Mouse (Mus musculus) cerebellum, postnatal 10 days (tissue): ENCODE measurements around the gene Atxn2l.
A peak's percentile ranks its signal among the peaks of the same experiment; 100 is the strongest.

Experiments used
- DNase-seq, 2 experiments: peaks; one replicate each; pipeline ENCODE4 v3.0.0; 2021; ENCODE audit warnings: mixed read lengths in 2 of 2

Gene Atxn2l

DNA sequence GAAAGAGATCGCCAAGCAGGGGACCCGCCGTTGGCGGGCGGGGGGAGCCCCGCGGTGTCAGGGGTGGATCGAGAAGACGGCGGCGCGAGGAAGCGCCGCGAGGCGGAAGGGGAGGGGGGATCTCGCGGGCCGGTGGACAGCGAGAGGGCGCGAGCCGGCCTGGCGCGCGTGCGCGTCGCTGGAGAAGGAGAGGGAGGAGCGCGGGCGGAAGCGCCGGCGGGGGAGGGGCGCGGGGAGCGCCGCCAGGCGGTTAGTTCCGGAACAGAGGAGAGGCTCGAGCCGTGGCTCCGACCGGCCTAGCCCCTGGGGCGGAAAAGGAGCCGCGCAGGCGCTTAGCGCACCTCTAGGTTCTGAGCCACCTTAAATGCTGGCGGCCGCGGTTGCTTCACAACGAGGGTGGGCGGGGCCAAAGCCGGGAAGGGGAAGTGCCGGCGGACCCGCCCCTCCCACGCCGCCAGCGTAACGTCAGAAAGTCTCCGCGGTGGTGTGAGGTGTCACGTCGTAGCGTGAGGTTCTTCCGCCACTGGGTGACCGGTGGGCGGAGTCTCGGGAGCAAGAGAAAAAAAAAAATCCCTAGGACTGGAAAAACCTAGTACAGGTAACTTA is at the start of gene Atxn2l:
Gene Atxn2l (minus strand): TSS at position 165 of the 606 bp plus-strand sequence.
- peak; percentile 100 for DNase-seq

DNA sequence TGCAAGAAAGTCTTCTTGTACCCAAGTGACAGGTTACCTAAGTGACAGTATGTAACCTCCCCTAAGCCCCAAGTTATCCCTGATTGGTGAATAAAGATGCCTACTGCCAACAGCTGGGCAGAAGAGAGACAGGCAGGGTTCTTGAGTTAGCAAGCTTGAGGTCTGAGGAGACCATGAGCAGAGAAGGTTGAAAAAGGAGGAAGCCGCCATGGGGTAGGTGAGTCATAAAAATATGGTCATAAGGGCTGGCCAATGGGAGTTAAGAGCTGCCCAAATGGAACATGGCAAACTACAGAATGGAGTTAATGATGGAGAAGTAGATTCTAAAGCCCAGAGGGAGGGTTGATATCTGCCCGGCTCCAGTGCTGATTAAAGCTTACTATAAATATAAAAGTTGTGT is 42.4 kb upstream of the Atxn2l start:
- DNase-seq = no peak

- DNase-seq = no peak
These were observed 38.4 kb upstream of the Atxn2l start for GRCm38 (mm10) chr7:126541661-126542060.

- peak; percentile 21 to 44 for DNase-seq
These were observed 34.8 kb upstream of the Atxn2l start for GRCm38 (mm10) chr7:126537820-126538585.

DNA sequence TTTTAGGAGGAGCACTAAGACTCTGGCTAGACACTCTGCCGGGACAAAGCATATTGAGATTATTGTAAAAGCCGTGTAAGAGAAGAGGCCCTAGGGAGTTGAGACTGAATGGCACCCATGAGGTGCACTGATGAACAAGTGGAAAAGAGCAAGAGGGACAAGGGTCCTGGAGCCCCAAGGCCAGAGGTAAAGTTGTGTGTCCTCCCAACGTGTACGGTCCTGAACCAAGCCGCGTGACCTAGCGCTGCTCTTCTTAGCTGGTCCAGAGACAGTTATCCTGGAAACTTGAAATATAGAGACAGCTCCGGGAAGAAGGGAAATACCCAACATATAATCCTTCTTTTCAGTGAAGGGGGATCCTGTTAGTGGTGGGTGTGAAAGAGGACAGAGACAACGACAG is 33.2 kb upstream of the Atxn2l start:
- DNase-seq = no peak

GRCm38 (mm10) chr7:126535766-126536165 is 32.5 kb upstream of the Atxn2l start:
- DNase-seq = peak; percentile 15 to 35

- no peak for DNase-seq
These were observed 30.2 kb upstream of the Atxn2l start for GRCm38 (mm10) chr7:126533434-126533833.

- DNase-seq = peak; percentile 59 to 73
These were observed 24.9 kb upstream of the Atxn2l start for GRCm38 (mm10) chr7:126528166-126528577.

GRCm38 (mm10) chr7:126523316-126523715 is 20.1 kb upstream of the Atxn2l start:
- no peak for DNase-seq

DNA sequence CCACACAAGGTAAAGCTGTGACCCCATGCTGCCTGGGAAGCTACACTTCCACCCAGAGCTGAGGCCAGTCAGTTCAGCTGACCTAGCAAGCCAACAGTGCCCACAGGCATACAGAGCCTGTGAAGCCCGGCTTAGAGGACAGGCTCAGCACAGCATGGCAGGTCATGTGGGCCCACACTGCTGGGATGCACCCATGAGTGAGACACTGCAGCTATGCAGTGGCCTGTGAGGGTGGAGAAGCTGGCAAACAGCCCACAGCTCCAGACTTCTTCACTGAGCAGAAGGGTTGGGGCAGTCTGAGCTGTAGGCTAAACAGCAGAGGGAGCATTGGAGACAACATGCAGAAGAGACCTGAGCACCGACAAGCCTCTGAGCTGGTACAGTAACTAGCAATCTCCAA is 16.3 kb upstream of the Atxn2l start:
- DNase-seq = peak; percentile 62 to 63

- DNase-seq = no peak
These were observed 15.2 kb upstream of the Atxn2l start for GRCm38 (mm10) chr7:126518261-126518941.

DNA sequence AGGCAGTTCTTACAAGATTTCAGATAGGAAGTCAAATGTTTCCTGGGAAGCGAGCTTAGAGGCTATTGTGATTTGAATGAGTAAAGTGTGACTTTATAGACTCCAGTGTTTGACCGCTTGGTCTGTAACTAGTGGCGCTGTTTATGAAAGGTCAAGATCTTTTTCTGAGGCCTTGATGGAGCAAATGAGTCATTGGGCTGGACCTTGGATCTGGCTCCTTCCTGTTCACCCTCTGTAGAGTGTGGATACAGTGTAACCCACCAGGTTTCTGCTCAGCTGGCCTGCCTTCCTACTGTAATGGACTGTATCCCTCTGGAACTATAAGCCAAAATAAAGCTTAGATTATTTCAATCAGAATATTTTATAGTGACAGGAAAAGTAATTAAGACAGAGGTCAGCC is 8.1 kb upstream of the Atxn2l start:
- no peak for DNase-seq

GRCm38 (mm10) chr7:126507126-126507778 is 4.0 kb upstream of the Atxn2l start:
- DNase-seq = no peak

DNA sequence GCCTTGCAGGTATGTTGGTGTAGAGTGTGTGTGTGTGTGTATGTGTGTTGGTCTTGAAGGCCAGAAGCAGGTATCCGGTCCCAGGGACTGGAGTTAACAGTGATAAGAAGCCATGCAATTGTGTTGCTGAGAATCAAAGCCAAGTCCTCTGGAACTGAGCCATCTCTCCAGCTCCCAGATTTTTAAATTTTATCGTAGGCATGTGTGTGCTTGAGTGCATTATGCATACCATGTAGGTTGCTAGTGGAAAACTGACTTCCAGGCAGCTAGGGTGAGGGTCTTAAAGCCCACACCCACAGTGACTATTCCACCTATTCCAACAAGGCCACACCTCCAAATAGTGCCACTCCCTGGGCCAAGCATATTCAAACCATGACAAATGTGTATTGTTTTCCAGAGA is 1.7 kb upstream of the Atxn2l start:
- DNase-seq = peak in 1 of 2 experiments; percentile 41

DNA sequence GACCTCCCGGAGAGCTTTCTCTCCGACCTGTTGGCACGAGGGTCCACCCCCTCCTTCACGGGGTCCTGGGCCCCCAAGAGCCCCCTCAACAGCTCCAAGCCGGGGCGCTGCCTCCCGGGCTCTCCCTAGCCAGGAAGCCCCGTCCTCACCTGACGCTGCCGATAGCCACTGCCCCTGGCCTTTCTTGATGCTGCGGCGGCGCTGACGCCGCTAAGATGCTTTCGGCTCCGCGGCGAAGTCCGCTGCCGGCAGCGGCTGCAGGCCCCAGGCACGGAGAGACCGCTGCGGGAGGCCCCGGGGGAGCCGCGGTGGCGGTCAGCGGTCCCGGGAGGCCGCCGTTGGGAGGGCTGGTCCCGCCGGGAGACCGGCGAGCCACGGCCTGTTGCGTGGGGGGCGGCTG is 486 bp downstream of the Atxn2l start:
- DNase-seq = no peak

DNA sequence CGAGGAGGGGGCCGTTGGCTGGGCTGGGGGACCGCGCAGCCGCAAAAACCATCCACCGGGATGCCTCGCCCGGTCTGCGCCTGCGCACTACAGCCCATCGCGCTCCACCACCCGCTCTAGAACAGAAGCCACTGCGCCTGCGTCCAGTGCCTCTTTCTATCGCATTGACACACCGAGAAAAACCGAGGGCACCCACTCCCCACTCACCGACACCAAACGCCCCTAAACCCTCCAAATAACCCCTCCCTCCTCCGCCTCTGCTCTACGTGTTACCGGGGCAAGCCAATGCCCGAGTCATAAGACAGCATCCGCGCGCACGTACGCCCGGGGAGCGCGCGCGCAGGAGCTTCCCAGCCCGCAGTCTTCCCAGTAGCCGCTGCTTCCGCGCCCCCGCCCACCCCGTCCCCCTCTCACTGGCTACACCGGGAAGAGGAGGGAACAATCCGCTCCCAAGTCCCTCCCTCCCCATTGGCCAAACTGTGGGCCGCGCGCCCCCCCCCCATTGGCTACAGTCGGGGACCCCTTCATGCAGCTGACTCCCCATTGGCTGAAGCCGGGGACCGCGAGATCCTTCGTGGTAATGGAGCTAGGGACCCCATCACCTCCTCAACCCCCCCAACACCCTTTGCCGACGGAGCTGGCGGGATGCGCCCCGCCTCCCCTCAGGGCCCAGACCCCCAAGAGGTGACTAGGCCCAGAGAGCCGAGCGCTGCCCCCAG is 1.1 kb downstream of the Atxn2l start:
- peak; percentile 98 for DNase-seq

GRCm38 (mm10) chr7:126501684-126502022 is 1.6 kb downstream of the Atxn2l start:
- no peak for DNase-seq

GRCm38 (mm10) chr7:126499416-126499815 is 3.8 kb downstream of the Atxn2l start:
- DNase-seq = no peak

- DNase-seq = no peak
These were observed 5.3 kb downstream of the Atxn2l start for GRCm38 (mm10) chr7:126497966-126498365.

DNA sequence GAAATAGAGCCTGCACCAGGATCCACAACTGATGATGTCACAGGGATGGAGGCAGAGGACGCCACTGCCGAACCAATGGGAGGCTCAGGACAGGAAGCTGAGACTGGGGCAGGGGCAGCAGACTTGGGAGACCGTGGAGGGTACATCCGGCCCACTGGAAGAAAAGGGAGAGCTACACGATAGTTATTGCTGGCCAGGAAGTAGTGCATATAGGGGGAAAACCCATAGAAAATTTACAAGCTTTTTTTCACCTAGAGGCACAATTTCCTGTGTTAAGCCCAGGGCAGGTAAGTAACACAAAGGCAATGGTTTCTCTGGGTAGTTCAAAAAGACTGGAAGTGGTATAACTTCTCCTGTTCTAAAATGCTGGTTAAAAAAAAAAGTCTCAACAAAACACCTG is 6.8 kb downstream of the Atxn2l start:
- DNase-seq = no peak

- DNase-seq = no peak
These were observed 9.1 kb downstream of the Atxn2l start for GRCm38 (mm10) chr7:126494120-126494519.

DNA sequence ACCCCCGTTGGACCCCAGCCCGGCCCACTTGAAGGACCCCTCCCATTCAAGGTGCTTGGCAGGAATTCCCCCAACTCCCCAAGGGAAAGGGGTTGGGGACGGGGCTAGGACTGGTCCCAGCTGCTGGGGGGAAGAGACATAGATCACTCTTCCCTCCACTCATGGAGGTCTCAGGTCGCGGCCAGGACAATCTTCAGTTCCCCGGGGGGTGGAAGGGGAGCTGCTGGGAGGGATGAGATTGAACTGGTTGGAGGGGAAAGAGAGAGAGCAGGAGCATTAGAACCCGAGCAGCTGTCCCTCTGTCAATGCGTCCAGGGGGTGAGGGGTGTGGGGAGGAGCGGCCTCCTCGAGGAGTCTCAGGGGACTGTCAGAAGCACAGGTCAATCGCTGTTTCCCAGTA is 11.3 kb downstream of the Atxn2l start:
- DNase-seq = peak; percentile 34 to 42

DNA sequence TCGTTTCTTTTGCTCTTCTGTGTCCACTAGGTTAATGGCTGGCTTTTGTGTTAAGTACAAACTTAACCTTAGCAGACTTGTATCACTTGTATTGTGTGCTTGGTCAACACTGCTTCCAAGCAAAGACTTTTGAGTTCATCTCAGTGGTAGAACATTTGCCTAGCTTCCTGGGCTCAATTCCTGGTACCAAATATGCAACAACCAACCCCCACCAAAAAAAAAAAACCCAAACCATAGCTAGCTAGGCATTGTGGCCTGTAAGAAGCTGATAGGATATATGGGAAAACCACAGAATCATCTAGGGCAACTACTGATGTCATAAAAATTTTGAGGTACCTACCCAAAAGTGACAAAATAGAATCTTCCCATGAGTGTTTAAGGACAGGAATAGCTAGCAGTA is 12.2 kb downstream of the Atxn2l start:
- DNase-seq = no peak
